Mouse (Mus musculus) ES-Bruce4 (cell line): ENCODE results near the gene Wdr49.

Experiments
- CTCF ChIP-seq: IDR thresholded peaks from one replicate; pipeline ENCODE4 v1.8.1; 2011; ENCODE audit warnings: low read depth, low read length
- EP300 ChIP-seq: IDR thresholded peaks from 2 replicates; pipeline ENCODE4 v1.6.1; 2011; ENCODE audit warnings: low read depth, low read length; ENCODE audit not compliant: insufficient read depth
- POLR2A ChIP-seq: IDR thresholded peaks from one replicate; pipeline ENCODE4 v1.8.1; 2011; ENCODE audit warnings: low read length; ENCODE audit not compliant: insufficient read depth

GRCm38 (mm10) chr3:75305584-75305983 is 176.4 kb downstream of the Wdr49 start:
- TF ChIP-seq CTCF = no peak
- TF ChIP-seq POLR2A = no peak
- TF ChIP-seq EP300 = no peak
